In genomic region chr13:80949133-80949697, GRCm38 (mm10) we compare ENCODE assay signal across 9 mouse cellular contexts.
DNase-seq lines count a peak whose midpoint lies in the region; ATAC-seq and TF ChIP-seq lines count a peak whose summit lies in the region.
"Had no signal": no experiment of that assay in that cellular context is flagged by ENCODE, and none has a peak within 500 bp of the region (broad histone marks: within the 10 kb centered on the region; RNA-seq: fewer than 3 reads in every experiment).

No protein-coding gene starts in this region.

- 28% methylated on average over 6 of the region's 6 CpGs for WGBS in kidney, postnatal 0 days
- 75% methylated on average over 6 of the region's 6 CpGs for WGBS in midbrain, embryonic 14.5 days

- no peak overlapping the region for H3K4me3 ChIP-seq in kidney, postnatal 0 days (replicated peaks; ENCODE audit: low read depth, low read length)
- no peak overlapping the region for H3K4me3 ChIP-seq in bone marrow macrophage, adult 2 months (ENCODE audit: insufficient read depth, low read length)
- no peak overlapping the region for H3K4me3 ChIP-seq in midbrain, embryonic 14.5 days (replicated peaks; ENCODE audit: low read depth, low read length)

- TF ChIP-seq CTCF in kidney, postnatal 0 days (IDR thresholded peaks at IDR 0.05; ENCODE audit: low read depth), result no peak
- TF ChIP-seq CTCF in bone marrow macrophage, adult 2 months (IDR thresholded peaks at IDR 0.05; ENCODE audit: low read depth, low read length), result no peak

- no peak; the same call in 1 of the 2 replicates for ATAC-seq in kidney, postnatal 0 days (replicated peaks; ENCODE audit: low FRiP score, low read depth)
- ATAC-seq in megakaryocyte progenitor cell, adult 5-6 weeks (replicated peaks; ENCODE audit: poor library complexity), result peak; percentile 89
- ATAC-seq in midbrain, embryonic 14.5 days (ENCODE audit: low FRiP score, low TSS enrichment), result no peak

- H3K27me3 ChIP-seq in kidney, postnatal 0 days (ENCODE audit: insufficient read depth, low read length), result no peaks in the 10 kb centered on the region
- H3K27me3 ChIP-seq in midbrain, embryonic 14.5 days (ENCODE audit: control insufficient read depth, insufficient read depth, low read length), result no peaks in the 10 kb centered on the region

- intact Hi-C loops in heart, postnatal 14 days (cut with DNase I), result no loop called here

- no peak overlapping the region for H3K4me2 ChIP-seq in kidney, postnatal 0 days (ENCODE audit: low read length)
- H3K4me2 ChIP-seq in midbrain, embryonic 14.5 days (ENCODE audit: low read length), result no peak overlapping the region

- no peaks in the 10 kb centered on the region for H3K9me3 ChIP-seq in kidney, postnatal 0 days (replicated peaks; ENCODE audit: low read length)
- H3K9me3 ChIP-seq in midbrain, embryonic 14.5 days (ENCODE audit: control insufficient read depth, low read length), result no peaks in the 10 kb centered on the region

- 0 out of 2 replicates have a peak, but pooled peaks cover 6% of the 10 kb centered on the region for H3K4me1 ChIP-seq in kidney, postnatal 0 days (replicated peaks; ENCODE audit: insufficient read depth, low read length)
- H3K4me1 ChIP-seq in bone marrow macrophage, adult 2 months (ENCODE audit: control insufficient read depth, insufficient read depth, low read length), result peaks cover 40% of the 10 kb centered on the region
- H3K4me1 ChIP-seq in midbrain, embryonic 14.5 days (ENCODE audit: control insufficient read depth, insufficient read depth, low read length), result no peaks in the 10 kb centered on the region

- H3K27ac ChIP-seq in kidney, postnatal 0 days, result 0 out of 2 replicates have a peak overlapping the region, but pooled peaks have one; percentile 0
- peak overlapping the region; percentile 72 for H3K27ac ChIP-seq in bone marrow macrophage, adult 2 months (ENCODE audit: insufficient read depth, low read depth, low read length)
- no peak overlapping the region for H3K27ac ChIP-seq in midbrain, embryonic 14.5 days (replicated peaks; ENCODE audit: low read depth, low read length)

- no peaks in the 10 kb centered on the region for H3K36me3 ChIP-seq in kidney, postnatal 0 days (ENCODE audit: insufficient read depth, low read length)
- H3K36me3 ChIP-seq in midbrain, embryonic 14.5 days (ENCODE audit: control insufficient read depth, insufficient read depth, low read length), result no peaks in the 10 kb centered on the region

- DNase-seq in kidney, postnatal 0 days (ENCODE audit: low spot score), result peak; percentile 63
- no peak for DNase-seq in kidney, adult 8-10 months
- DNase-seq in heart, postnatal 14 days, result peak; percentile 9 to 35
- DNase-seq in midbrain, embryonic 14.5 days, result no peak
- DNase-seq in right cerebral cortex, adult 2 months (ENCODE audit: low spot score in 2 of 2), result no peak
- no peak for DNase-seq in left cerebral cortex, adult 9 months (ENCODE audit: low spot score in 2 of 2)
- DNase-seq: cerebellum, postnatal 36 days had no signal

- no peak overlapping the region for H3K9ac ChIP-seq in kidney, postnatal 0 days (ENCODE audit: low read depth, low read length)
- H3K9ac ChIP-seq in midbrain, embryonic 14.5 days (replicated peaks; ENCODE audit: low read length), result no peak overlapping the region

- no peak for TF ChIP-seq POLR2A in bone marrow macrophage, adult 2 months (IDR thresholded peaks at IDR 0.05; ENCODE audit: borderline replicate concordance, low read depth, low read length)

Comparison
In these comparisons a context has a peak if more than half of its experiments do, and no peak if none do; other contexts are left out.
1. DNase-seq: peak in kidney, postnatal 0 days (single experiment) and heart, postnatal 14 days (2 of 2); none in kidney, adult 8-10 months (0 of 2), midbrain, embryonic 14.5 days (single experiment), right cerebral cortex, adult 2 months (0 of 2) and left cerebral cortex, adult 9 months (0 of 2).